Mouse (Mus musculus): Measurements from ENCODE around the gene Uchl4.

DNA sequence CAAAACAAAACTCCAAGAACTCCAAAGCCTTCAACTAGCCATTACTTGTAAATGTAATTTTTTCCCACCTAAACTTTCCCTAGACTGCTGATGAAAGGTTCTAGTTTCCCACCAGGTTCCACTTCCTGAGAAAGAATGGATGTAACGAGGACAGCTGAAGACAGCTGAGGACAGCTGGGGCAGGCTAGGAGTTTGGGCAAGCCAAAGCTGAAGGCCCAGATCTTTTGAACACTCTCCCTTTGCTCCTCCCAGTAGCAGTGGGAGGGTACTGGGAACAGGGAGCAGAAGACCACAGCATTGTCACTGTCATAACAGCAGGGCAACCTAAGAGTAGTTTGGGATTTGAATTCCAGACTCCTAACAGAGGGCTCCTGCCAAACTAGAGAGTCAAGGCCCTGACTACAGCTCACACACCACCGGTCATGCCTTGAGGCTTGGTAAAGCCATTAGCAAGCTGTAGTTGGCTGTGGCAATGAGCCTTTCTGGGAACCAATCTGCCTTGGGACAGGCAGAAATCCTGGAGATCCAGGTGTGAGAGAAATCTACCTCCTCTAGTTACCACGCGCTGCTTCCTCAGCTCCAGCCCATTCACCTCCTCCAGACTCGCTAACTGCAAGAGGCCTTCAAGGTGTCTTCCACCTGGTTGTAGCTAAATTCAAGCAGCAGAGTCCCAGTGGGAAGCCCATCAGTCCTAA, 36.8 kb upstream of the Uchl4 start:
- TF ChIP-seq GATA1 (IDR thresholded peaks at IDR 0.05; ENCODE audit: borderline replicate concordance, low read length) = no peak
- no peak for TF ChIP-seq FLI1 (IDR thresholded peaks at IDR 0.05; ENCODE audit: low read length)

All from megakaryocyte, embryonic 14.5 days (primary cell).